Mouse (Mus musculus): Measurements from ENCODE around the gene Satb2. TPM values are rescaled to one million over a fixed set of nuclear protein-coding genes. Genes with fewer than 3 reads are reported as not detected.

Gene Satb2
- polyA plus RNA-seq, 1 experiment = 5.3 TPM

DNA sequence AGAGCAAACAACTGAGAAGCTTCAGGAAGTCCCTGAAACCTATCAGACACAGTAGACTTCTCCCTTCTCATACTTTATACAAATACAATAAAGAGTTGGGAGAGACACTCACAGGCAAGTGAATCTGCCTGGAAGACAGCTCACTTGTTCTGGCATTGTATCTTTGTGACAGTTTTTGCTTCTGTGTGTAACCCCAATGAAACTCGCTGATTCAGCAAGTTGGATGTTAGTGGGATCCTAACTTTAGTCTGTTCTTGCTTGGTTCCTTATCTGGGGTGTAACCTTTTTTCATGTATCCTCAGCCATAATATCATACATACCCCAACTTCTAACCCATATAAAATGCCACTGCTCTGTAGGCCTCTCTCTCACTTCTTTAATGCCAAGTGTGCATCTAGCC lies 216.9 kb downstream of the Satb2 start:
- TF ChIP-seq CTCF (IDR thresholded peaks at IDR 0.05; ENCODE audit: borderline replicate concordance, insufficient read depth, low read length) (no peak), POLR2A (IDR thresholded peaks at IDR 0.05; ENCODE audit: low read depth, low read length) (no peak)
- Histone ChIP-seq H3K4me1 (ENCODE audit: control insufficient read depth, insufficient read depth, low read length) (no peaks in the 10 kb centered on the region), H3K4me3 (ENCODE audit: insufficient read depth, low read length) (no peak overlapping the region), H3K27ac (ENCODE audit: insufficient read depth, low read length) (no peak overlapping the region)

GRCm38 (mm10) chr1:56753283-56753682 lies 225.2 kb downstream of the Satb2 start:
- Histone ChIP-seq H3K4me3 (ENCODE audit: insufficient read depth, low read length) (no peak overlapping the region), H3K4me1 (ENCODE audit: control insufficient read depth, insufficient read depth, low read length) (no peaks in the 10 kb centered on the region), H3K27ac (ENCODE audit: insufficient read depth, low read length) (no peak overlapping the region)
- TF ChIP-seq POLR2A (IDR thresholded peaks at IDR 0.05; ENCODE audit: low read depth, low read length) (no peak), CTCF (IDR thresholded peaks at IDR 0.05; ENCODE audit: borderline replicate concordance, insufficient read depth, low read length) (no peak)

DNA sequence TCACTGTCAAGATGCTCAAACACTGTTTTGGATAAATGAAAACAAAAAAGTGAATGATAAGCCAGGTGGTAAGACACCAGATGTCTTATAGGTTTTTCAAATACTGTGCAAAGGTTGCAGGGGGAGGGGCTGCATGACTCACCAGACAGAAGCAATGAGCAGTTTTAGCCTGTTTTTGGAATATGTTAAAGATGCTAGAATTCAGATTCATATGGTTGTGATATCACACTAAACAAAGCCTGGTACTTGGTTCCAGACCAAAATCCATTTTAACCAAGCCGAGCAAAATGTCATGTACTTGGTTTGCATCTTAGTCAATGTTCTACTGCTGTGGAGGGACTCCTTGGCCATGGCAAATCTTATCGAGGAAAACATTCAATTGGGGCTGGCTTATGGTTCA lies 227.8 kb downstream of the Satb2 start:
- TF ChIP-seq CTCF (IDR thresholded peaks at IDR 0.05; ENCODE audit: borderline replicate concordance, insufficient read depth, low read length) = no peak
- no peak for TF ChIP-seq POLR2A (IDR thresholded peaks at IDR 0.05; ENCODE audit: low read depth, low read length)
- Histone ChIP-seq H3K27ac (ENCODE audit: insufficient read depth, low read length) (no peak overlapping the region), H3K4me1 (ENCODE audit: control insufficient read depth, insufficient read depth, low read length) (no peaks in the 10 kb centered on the region), H3K4me3 (ENCODE audit: insufficient read depth, low read length) (no peak overlapping the region)

DNA sequence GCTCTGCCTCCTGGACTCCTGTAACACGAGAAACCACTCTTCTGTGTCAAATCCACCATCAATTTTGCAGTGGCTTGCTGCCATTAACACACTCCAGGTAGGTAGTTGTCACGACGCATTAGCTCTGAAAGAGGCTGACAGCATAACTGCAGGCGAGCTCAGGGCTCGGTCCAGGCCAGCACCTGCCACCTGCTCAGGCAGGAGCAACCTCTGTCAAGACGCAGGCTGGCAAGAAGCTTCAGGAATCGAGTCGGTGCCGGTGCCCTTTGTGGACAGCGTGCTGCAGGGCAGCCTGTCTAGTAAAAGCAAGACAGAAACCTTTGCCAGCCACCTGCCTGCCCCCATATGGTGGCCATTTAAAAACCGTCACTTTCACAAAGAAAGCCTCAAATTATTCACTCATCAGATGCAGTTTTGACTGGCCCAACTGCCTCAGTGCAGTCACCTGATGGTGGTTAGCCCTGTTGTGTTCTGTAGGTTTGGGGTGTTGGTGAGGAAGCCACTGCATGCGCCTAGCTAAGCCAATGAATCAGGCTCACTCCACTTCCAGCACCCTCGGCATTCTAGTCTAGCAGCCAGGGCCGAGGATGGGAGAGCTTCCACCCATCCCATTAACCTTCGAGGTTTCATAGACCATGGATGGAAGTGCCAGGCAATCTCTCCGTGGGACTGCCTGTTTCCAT lies 228.7 kb downstream of the Satb2 start:
- no peak for TF ChIP-seq POLR2A (IDR thresholded peaks at IDR 0.05; ENCODE audit: low read depth, low read length)
- Histone ChIP-seq H3K4me3 (ENCODE audit: insufficient read depth, low read length) (no peak overlapping the region), H3K27ac (ENCODE audit: insufficient read depth, low read length) (no peak overlapping the region), H3K4me1 (ENCODE audit: control insufficient read depth, insufficient read depth, low read length) (no peaks in the 10 kb centered on the region)

GRCm38 (mm10) chr1:56748876-56749493 lies 229.5 kb downstream of the Satb2 start:
- no peak overlapping the region for H3K4me3 ChIP-seq (ENCODE audit: insufficient read depth, low read length)
- no peaks in the 10 kb centered on the region for H3K4me1 ChIP-seq (ENCODE audit: control insufficient read depth, insufficient read depth, low read length)
- no peak overlapping the region for H3K27ac ChIP-seq (ENCODE audit: insufficient read depth, low read length)
- TF ChIP-seq CTCF (IDR thresholded peaks at IDR 0.05; ENCODE audit: borderline replicate concordance, insufficient read depth, low read length) (no peak), POLR2A (IDR thresholded peaks at IDR 0.05; ENCODE audit: low read depth, low read length) (no peak)
